Mouse (Mus musculus) CH12.LX (cell line): ENCODE data around the gene Il16. TPM values are rescaled to one million over a fixed set of nuclear protein-coding genes. Genes with fewer than 3 reads are reported as not detected.

Experiments used
- DNase-seq: peaks from one replicate; pipeline ENCODE4 v3.0.0-alpha.2; 2013; ENCODE audit errors: extremely low read depth
- H3K27ac ChIP-seq: 2 replicates; pipeline ENCODE4 v1.5.1; 2012; ENCODE audit warnings: low read depth, mild to moderate bottlenecking, control low read depth, moderate library complexity; ENCODE audit not compliant: insufficient read depth
- H3K27me3 ChIP-seq: replicated peaks from 2 replicates; pipeline ENCODE3; 2012; ENCODE audit warnings: inconsistent platforms
- H3K36me3 ChIP-seq, 2 experiments: replicated peaks in 1 of 2; 2 replicates each; pipeline versions ENCODE3 to v1.6.1; 2012; ENCODE audit warnings: inconsistent platforms in 1 of 2, low read length in 1 of 2, mild to moderate bottlenecking in 1 of 2, mixed read lengths in 1 of 2, moderate library complexity in 1 of 2; ENCODE audit not compliant: control insufficient read depth in 1 of 2, insufficient read depth in 1 of 2
- H3K4me1 ChIP-seq, 2 experiments: 2 replicates each; pipeline ENCODE4 v1.6.1; 2012; ENCODE audit warnings: inconsistent platforms in 1 of 2, moderate library complexity in 1 of 2; ENCODE audit not compliant: insufficient read depth in 2 of 2, control insufficient read depth in 1 of 2
- H3K4me2 ChIP-seq: 2 replicates; pipeline ENCODE4 v1.6.1; 2012; ENCODE audit warnings: low read depth, mild to moderate bottlenecking, control low read depth; ENCODE audit not compliant: poor library complexity, insufficient read depth, severe bottlenecking
- H3K4me3 ChIP-seq, 3 experiments: fragments of 150-350 bp in 1 of 3; sonication (generic) in 1 of 3; replicated peaks in 1 of 3; 2 replicates each; pipeline versions ENCODE3 to v1.5.1; 2011 to 2012; ENCODE audit warnings: low read depth in 2 of 3, low read length in 2 of 3, mild to moderate bottlenecking in 2 of 3, moderate library complexity in 2 of 3, control low read depth in 1 of 3, improper control_type of control experiment in 1 of 3, inconsistent platforms in 1 of 3, mixed read lengths in 1 of 3; ENCODE audit not compliant: poor library complexity in 1 of 3
- H3K79me2 ChIP-seq: replicated peaks from 2 replicates; pipeline ENCODE4 v1.6.1; 2012; ENCODE audit warnings: mild to moderate bottlenecking, moderate library complexity; ENCODE audit not compliant: control insufficient read depth, poor library complexity, insufficient read depth, severe bottlenecking; ENCODE audit errors: extremely low read depth
- H3K9ac ChIP-seq: 2 replicates; pipeline ENCODE4 v1.6.1; 2012; ENCODE audit warnings: low read depth, mild to moderate bottlenecking, control low read depth, moderate library complexity; ENCODE audit not compliant: insufficient read depth
- H3K9me3 ChIP-seq: replicated peaks from 2 replicates; pipeline ENCODE3; 2012; ENCODE audit warnings: low read length, inconsistent platforms, mixed read lengths
- BHLHE40 ChIP-seq: IDR thresholded peaks from 2 replicates; pipeline ENCODE4 v1.6.1; 2011; ENCODE audit warnings: mild to moderate bottlenecking, low read depth, low read length, improper control_type of control experiment
- CHD1 ChIP-seq: IDR thresholded peaks from 2 replicates; pipeline ENCODE4 v1.6.1; 2012; ENCODE audit warnings: low read depth, low read length, improper control_type of control experiment, inconsistent platforms
- CHD2 ChIP-seq: IDR thresholded peaks from 2 replicates; pipeline ENCODE4 v1.6.1; 2011; ENCODE audit warnings: low read length, improper control_type of control experiment
- ELF1 ChIP-seq: IDR thresholded peaks from 2 replicates; pipeline ENCODE4 v1.6.1; 2014; ENCODE audit warnings: low read depth, mild to moderate bottlenecking, inconsistent platforms, low read length, improper control_type of control experiment
- EP300 ChIP-seq: IDR thresholded peaks from 2 replicates; pipeline ENCODE4 v1.6.1; 2011; ENCODE audit warnings: low read length, improper control_type of control experiment
- ETS1 ChIP-seq: conservative IDR thresholded peaks from 2 replicates; pipeline ENCODE4 v1.6.1; 2012; ENCODE audit warnings: low read depth, mild to moderate bottlenecking, inconsistent platforms, low read length, improper control_type of control experiment, moderate library complexity
- GABPA ChIP-seq: IDR thresholded peaks from 2 replicates; pipeline ENCODE4 v1.6.1; 2012; ENCODE audit warnings: low read depth, low read length, improper control_type of control experiment, inconsistent platforms; ENCODE audit not compliant: insufficient replicate concordance
- HCFC1 ChIP-seq: IDR thresholded peaks from 2 replicates; pipeline ENCODE4 v1.6.1; 2012; ENCODE audit warnings: low read depth, mild to moderate bottlenecking, inconsistent platforms, low read length, improper control_type of control experiment
- IRF4 ChIP-seq: IDR thresholded peaks from 2 replicates; pipeline ENCODE4 v1.6.1; 2014; ENCODE audit warnings: low read depth, mild to moderate bottlenecking, inconsistent platforms, low read length, improper control_type of control experiment
- JUN ChIP-seq: IDR thresholded peaks from 2 replicates; pipeline ENCODE4 v1.6.1; 2011; ENCODE audit warnings: low read depth, mild to moderate bottlenecking, low read length, improper control_type of control experiment, moderate library complexity; ENCODE audit not compliant: insufficient read depth
- KAT2A ChIP-seq: IDR thresholded peaks from 2 replicates; pipeline ENCODE4 v1.6.1; 2012; ENCODE audit warnings: low read length, improper control_type of control experiment, inconsistent platforms; ENCODE audit not compliant: insufficient replicate concordance
- MAFK ChIP-seq: IDR thresholded peaks from 2 replicates; pipeline ENCODE4 v1.6.1; 2011; ENCODE audit warnings: low read length, improper control_type of control experiment; ENCODE audit not compliant: insufficient replicate concordance
- MAZ ChIP-seq: IDR thresholded peaks from 2 replicates; pipeline ENCODE4 v1.6.1; 2012; ENCODE audit warnings: low read depth, mild to moderate bottlenecking, inconsistent platforms, low read length, improper control_type of control experiment, moderate library complexity
- MYC ChIP-seq: IDR thresholded peaks from 2 replicates; pipeline ENCODE4 v1.6.1; 2011; ENCODE audit warnings: low read depth, mild to moderate bottlenecking, improper control_type of control experiment, low read length
- NELFE ChIP-seq: IDR thresholded peaks from 2 replicates; pipeline ENCODE4 v1.6.1; 2011; ENCODE audit warnings: low read depth, low read length, improper control_type of control experiment
- NRF1 ChIP-seq: IDR thresholded peaks from 2 replicates; pipeline ENCODE4 v1.6.1; 2014; ENCODE audit warnings: low read depth, mild to moderate bottlenecking, inconsistent platforms, low read length, improper control_type of control experiment, moderate library complexity
- PAX5 ChIP-seq: IDR thresholded peaks from 2 replicates; pipeline ENCODE4 v1.6.1; 2012; ENCODE audit warnings: low read length, inconsistent platforms, mixed read lengths
- POLR2A ChIP-seq: IDR thresholded peaks from 2 replicates; pipeline ENCODE4 v1.6.1; 2011; ENCODE audit warnings: low read depth, mild to moderate bottlenecking, improper control_type of control experiment, low read length
- POLR2AphosphoS2 ChIP-seq: IDR thresholded peaks from 2 replicates; pipeline ENCODE4 v1.6.1; 2011; ENCODE audit warnings: low read depth, low read length, improper control_type of control experiment
- RAD21 ChIP-seq: IDR thresholded peaks from 2 replicates; pipeline ENCODE4 v1.6.1; 2011; ENCODE audit warnings: low read depth, mild to moderate bottlenecking, low read length, improper control_type of control experiment, moderate library complexity
- RCOR1 ChIP-seq: conservative IDR thresholded peaks from 2 replicates; pipeline ENCODE4 v1.6.1; 2012; ENCODE audit warnings: low read depth, mild to moderate bottlenecking, inconsistent platforms, low read length, improper control_type of control experiment
- SIN3A ChIP-seq: IDR thresholded peaks from 2 replicates; pipeline ENCODE4 v1.6.1; 2012; ENCODE audit warnings: low read length, improper control_type of control experiment, inconsistent platforms
- SMC3 ChIP-seq: IDR thresholded peaks from 2 replicates; pipeline ENCODE4 v1.6.1; 2011; ENCODE audit warnings: low read depth, low read length, improper control_type of control experiment
- TCF12 ChIP-seq: IDR thresholded peaks from 2 replicates; pipeline ENCODE4 v1.6.1; 2014; ENCODE audit warnings: low read depth, mild to moderate bottlenecking, inconsistent platforms, low read length, improper control_type of control experiment
- UBTF ChIP-seq: IDR thresholded peaks from 2 replicates; pipeline ENCODE4 v1.6.1; 2012; ENCODE audit warnings: low read depth, mild to moderate bottlenecking, inconsistent platforms, low read length, improper control_type of control experiment, moderate library complexity
- USF1 ChIP-seq: IDR thresholded peaks from 2 replicates; pipeline ENCODE4 v1.6.1; 2014; ENCODE audit warnings: low read depth, mild to moderate bottlenecking, inconsistent platforms, low read length, improper control_type of control experiment
- USF2 ChIP-seq: conservative IDR thresholded peaks from 2 replicates; pipeline ENCODE4 v1.6.1; 2011; ENCODE audit warnings: low read depth, low read length, improper control_type of control experiment
- ZNF384 ChIP-seq: IDR thresholded peaks from 2 replicates; pipeline ENCODE4 v1.6.1; 2012; ENCODE audit warnings: low read depth, low read length, improper control_type of control experiment, inconsistent platforms
- dilution Hi-C: fragments of 300-500 bp; cut with MboI; formaldehyde crosslinking; loops from 2 replicates; pipeline ENCODE4 v1.14.3; 2020; ENCODE audit warnings: low sequenced_read_pairs; ENCODE audit not compliant: extremely low pct_unique_long_range_greater_than_20kb, extremely low pct_ligation_motif_present
- in situ Hi-C: fragments of 300-500 bp; cut with MboI; formaldehyde crosslinking; loops from 3 replicates; pipeline ENCODE4 v1.14.3; 2019; ENCODE audit warnings: low sequenced_read_pairs, low pct_ligation_motif_present, low pct_unique_long_range_greater_than_20kb, mixed read lengths
- polyA plus RNA-seq: library from polyadenylated mRNA; unstranded; fragments of >175 nt; gene quantifications from 2 replicates; pipeline ENCODE4 v1.2.1, GENCODE M21; 2012; ENCODE audit warnings: low read depth; ENCODE audit not compliant: insufficient read length
- total RNA-seq, 2 experiments: library from RNA; depleted of rRNA; stranded (reverse); fragments of 300-350 nt in 1 of 2; fragments of >200 nt in 1 of 2; gene quantifications; 2 replicates each; pipeline ENCODE4 v1.2.3; 2012 to 2014

Il16 gene
- total and polyA plus RNA-seq, 3 experiments, result 39.8 to 62.1 (median 55.5) TPM

DNA sequence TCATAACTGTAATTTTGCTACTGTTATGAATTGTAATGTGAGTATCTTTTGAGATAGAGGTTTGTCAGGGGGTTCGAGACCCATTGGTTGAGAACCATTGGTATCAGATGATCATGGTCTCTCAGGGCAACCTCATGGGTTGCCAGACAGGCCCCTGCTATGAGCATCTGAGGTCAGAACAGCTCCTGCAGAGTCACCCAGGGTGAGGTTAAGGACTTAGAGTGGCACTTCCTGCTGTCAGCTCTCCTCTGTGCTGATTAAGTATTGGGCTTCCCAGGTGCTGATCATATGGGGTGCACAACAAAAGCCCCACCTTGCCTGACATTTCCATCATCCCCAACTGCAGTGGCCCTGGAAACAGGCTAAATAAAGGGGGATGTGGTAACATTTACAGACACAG, 2.9 kb upstream of the Il16 start:
- Histone ChIP-seq H3K9me3 (no peaks in the 10 kb centered on the region), H3K79me2 (no peaks in the 10 kb centered on the region), H3K4me2 (no peak overlapping the region), H3K9ac (no peak overlapping the region), H3K4me1 (peaks cover 7 to 9% of the 10 kb centered on the region in 2 experiments; a peak in 2 of 4 replicates), H3K27ac (no peak overlapping the region), H3K27me3 (no peaks in the 10 kb centered on the region), H3K36me3 (no peaks in the 10 kb centered on the region), H3K4me3 (no peak overlapping the region)
- DNase-seq, result no peak
- in situ Hi-C loops (no loop called here), dilution Hi-C loops (no loop called here)
- TF ChIP-seq USF2 (no peak), MYC (no peak), POLR2A (no peak), MAZ (no peak), CHD2 (no peak), ELF1 (no peak), KAT2A (no peak), NRF1 (no peak), SIN3A (no peak), CHD1 (no peak), PAX5 (no peak), USF1 (no peak), MAFK (no peak), ETS1 (no peak), RCOR1 (no peak)

DNA sequence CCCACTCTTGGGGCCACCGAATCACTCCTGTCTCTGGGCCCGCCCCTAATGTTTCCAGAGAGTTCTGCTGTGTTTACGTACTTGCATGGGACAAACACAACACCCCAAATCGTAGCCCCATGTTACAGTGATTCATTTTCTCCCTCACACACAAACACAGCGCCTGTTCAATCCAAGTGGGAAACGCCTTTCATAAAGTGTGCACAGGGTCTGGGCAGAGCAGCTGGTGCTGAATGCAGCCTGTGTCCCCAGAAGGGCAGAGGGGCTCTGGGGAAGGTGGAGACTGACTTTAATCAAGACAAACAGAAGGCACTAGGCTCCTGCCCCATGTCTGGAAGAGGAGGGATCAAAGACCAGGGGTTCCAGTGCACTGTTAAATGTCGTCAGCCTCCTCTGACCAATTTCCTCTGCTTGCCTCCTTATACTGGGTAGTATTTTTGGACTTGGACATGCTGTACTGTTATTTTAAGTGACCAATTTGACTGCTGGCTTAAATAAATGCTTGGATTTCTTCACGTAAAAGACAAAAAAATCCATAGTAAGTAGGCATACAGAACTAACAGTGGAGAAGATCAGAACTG, 671 bp upstream of the Il16 start:
- Histone ChIP-seq H3K4me3 (no peak overlapping the region), H3K79me2 (no peaks in the 10 kb centered on the region)
- in situ Hi-C loops, result no loop called here
- TF ChIP-seq JUN, result no peak
- no peak for TF ChIP-seq IRF4
- TF ChIP-seq TCF12, result no peak
- TF ChIP-seq MYC, result no peak
- TF ChIP-seq SMC3, result no peak
- no peak for TF ChIP-seq UBTF
- TF ChIP-seq GABPA, result no peak
- no peak for TF ChIP-seq ZNF384
- no peak for TF ChIP-seq ETS1
- TF ChIP-seq HCFC1, result no peak
- TF ChIP-seq RAD21, result no peak
- no peak for TF ChIP-seq POLR2AphosphoS2
- no peak for TF ChIP-seq BHLHE40
- no peak for TF ChIP-seq EP300
- no peak for TF ChIP-seq KAT2A
- no peak for TF ChIP-seq NELFE
- no peak for TF ChIP-seq CHD1
- TF ChIP-seq, all 38 proteins: peak for 0
- Histone ChIP-seq H3K9me3 (no peaks in the 10 kb centered on the region), H3K9ac (no peak overlapping the region), H3K27ac (no peak overlapping the region), H3K27me3 (no peaks in the 10 kb centered on the region), H3K36me3 (no peaks in the 10 kb centered on the region), H3K4me2 (no peak overlapping the region), H3K4me1 (peaks cover 11 to 23% of the 10 kb centered on the region in 2 experiments; a peak in 3 of 4 replicates)
- no peak for DNase-seq
- dilution Hi-C loops, result no loop called here
